Mouse (Mus musculus) midbrain, embryonic 10.5 days (tissue): ENCODE measurements around the gene Nppb. TPM values are rescaled to one million over a fixed set of nuclear protein-coding genes. Genes with fewer than 3 reads are reported as not detected.

Experiments used
- DNase-seq: peaks from one replicate; pipeline ENCODE4 v3.0.0-alpha.2; 2017; ENCODE audit warnings: low spot score
- H3K27ac ChIP-seq: fragments of 300-500 bp; sonication (generic); replicated peaks from 2 replicates; pipeline ENCODE4 v1.5.1; 2016; ENCODE audit warnings: mild to moderate bottlenecking
- H3K27me3 ChIP-seq: fragments of 300-500 bp; sonication (generic); 2 replicates; pipeline ENCODE4 v1.6.1; 2016; ENCODE audit warnings: low read depth, mild to moderate bottlenecking; ENCODE audit not compliant: poor library complexity, severe bottlenecking
- H3K36me3 ChIP-seq: fragments of 300-500 bp; sonication (generic); 2 replicates; pipeline ENCODE4 v1.6.1; 2016; ENCODE audit warnings: mild to moderate bottlenecking, moderate library complexity
- H3K4me1 ChIP-seq: fragments of 300-500 bp; sonication (generic); 2 replicates; pipeline ENCODE4 v1.6.1; 2016
- H3K4me3 ChIP-seq: fragments of 300-500 bp; sonication (generic); 2 replicates; pipeline ENCODE4 v1.5.1; 2016; ENCODE audit warnings: mild to moderate bottlenecking, moderate library complexity
- H3K9me3 ChIP-seq: fragments of 300-500 bp; sonication (generic); replicated peaks from 2 replicates; pipeline ENCODE4 v1.6.1; 2016; ENCODE audit warnings: mild to moderate bottlenecking
- WGBS: fragments of 180-500 bp; shearing (Covaris S2); methylation state at CpG from one replicate; pipeline ENCODE4 v1.1.7; 2016; 5-methylcytosine and 5-hydroxymethylcytosine counted together
- polyA plus RNA-seq: library from polyadenylated mRNA; unstranded; fragments of >200 nt; fragmentation: Nextera tagmentation; extraction: Ambion mirVana; gene quantifications from 2 replicates; pipeline ENCODE4 v1.2.1, GENCODE M21; 2016

Nppb gene
- polyA plus RNA-seq: not detected in 2 replicates

GRCm38 (mm10) chr4:147985205-147986132 is at the start of gene Nppb:
Gene Nppb, plus strand, starts transcription at chr4:147985788.
- WGBS: 39% methylated on average over 20 of the region's 20 CpGs
- no peak within 1 kb of the TSS for H3K4me3 ChIP-seq
- DNase-seq: peak; percentile 34
- no peaks in the 10 kb centered on the region for H3K36me3 ChIP-seq
- peaks cover 7% of the 10 kb centered on the region for H3K4me1 ChIP-seq
- H3K27ac ChIP-seq: no peak within 1 kb of the TSS
- H3K9me3 ChIP-seq: no peaks in the 10 kb centered on the region
- no peaks in the 10 kb centered on the region for H3K27me3 ChIP-seq

GRCm38 (mm10) chr4:147935904-147936303 is 49.7 kb upstream of the Nppb start:
- Histone ChIP-seq H3K9me3 (no peaks in the 10 kb centered on the region), H3K4me3 (peak overlapping the region; percentile 64), H3K27me3 (peaks cover 11% of the 10 kb centered on the region; the same call in 1 of the 2 replicates), H3K36me3 (peaks cover 5% of the 10 kb centered on the region; the same call in 1 of the 2 replicates), H3K27ac (peak overlapping the region; percentile 79; the same call in 1 of the 2 replicates), H3K4me1 (peaks cover 28% of the 10 kb centered on the region)
- DNase-seq: no peak
- WGBS: 22% methylated on average over 9 of the region's 9 CpGs

- peaks cover 11% of the 10 kb centered on the region; the same call in 1 of the 2 replicates for H3K27me3 ChIP-seq
- H3K4me3 ChIP-seq: peak within 1 kb of the TSS; percentile 64
- no peaks in the 10 kb centered on the region for H3K9me3 ChIP-seq
- peak; percentile 77 for DNase-seq
- peak within 1 kb of the TSS; percentile 79 for H3K27ac ChIP-seq
- under 1% methylated on average over 51 of the region's 51 CpGs for WGBS
- no peaks in the 10 kb centered on the region for H3K36me3 ChIP-seq
- peaks cover 33% of the 10 kb centered on the region for H3K4me1 ChIP-seq
Observed at GRCm38 (mm10) chr4:147936331-147936954, 49.1 kb upstream of the Nppb start, which contains the start of gene Plod1. Gene Plod1, minus strand, starts transcription at chr4:147936767.

GRCm38 (mm10) chr4:147937021-147937420 is 48.6 kb upstream of the Nppb start:
- Histone ChIP-seq H3K9me3 (no peaks in the 10 kb centered on the region), H3K27me3 (peaks cover 11% of the 10 kb centered on the region; the same call in 1 of the 2 replicates), H3K4me3 (peak overlapping the region; percentile 64), H3K4me1 (peaks cover 38% of the 10 kb centered on the region), H3K36me3 (no peaks in the 10 kb centered on the region), H3K27ac (peak overlapping the region; percentile 79)
- no peak for DNase-seq
- 43% methylated on average over 3 of the region's 3 CpGs for WGBS

GRCm38 (mm10) chr4:147937486-147937885 is 48.1 kb upstream of the Nppb start:
- Histone ChIP-seq H3K4me3 (no peak overlapping the region), H3K9me3 (no peaks in the 10 kb centered on the region), H3K36me3 (no peaks in the 10 kb centered on the region), H3K27ac (no peak overlapping the region), H3K27me3 (peaks cover 11% of the 10 kb centered on the region; the same call in 1 of the 2 replicates), H3K4me1 (peaks cover 43% of the 10 kb centered on the region)
- no peak for DNase-seq
- 48% methylated on average over 5 of the region's 5 CpGs for WGBS

- Histone ChIP-seq H3K4me3 (no peak overlapping the region), H3K4me1 (peaks cover 52% of the 10 kb centered on the region), H3K36me3 (peaks cover 7% of the 10 kb centered on the region; the same call in 1 of the 2 replicates), H3K27ac (no peak overlapping the region), H3K9me3 (no peaks in the 10 kb centered on the region), H3K27me3 (peaks cover 11% of the 10 kb centered on the region; the same call in 1 of the 2 replicates)
- DNase-seq: no peak
- 79% methylated on average over 14 of the region's 14 CpGs for WGBS
Observed at GRCm38 (mm10) chr4:147938148-147939096, 47.2 kb upstream of the Nppb start.

- Histone ChIP-seq H3K27me3 (peaks cover 11% of the 10 kb centered on the region; the same call in 1 of the 2 replicates), H3K36me3 (peaks cover 24% of the 10 kb centered on the region), H3K27ac (peak overlapping the region; percentile 50; the same call in 1 of the 2 replicates), H3K9me3 (no peaks in the 10 kb centered on the region), H3K4me1 (peaks cover 54% of the 10 kb centered on the region), H3K4me3 (peak overlapping the region; percentile 99)
- 58% methylated on average over 9 of the region's 9 CpGs for WGBS
- no peak for DNase-seq
Observed at GRCm38 (mm10) chr4:147940111-147940510, 45.5 kb upstream of the Nppb start.

- Histone ChIP-seq H3K4me1 (peaks cover 54% of the 10 kb centered on the region), H3K36me3 (peaks cover 29% of the 10 kb centered on the region), H3K4me3 (peak within 1 kb of the TSS; percentile 99), H3K27ac (peak within 1 kb of the TSS; percentile 82), H3K9me3 (no peaks in the 10 kb centered on the region), H3K27me3 (peaks cover 11% of the 10 kb centered on the region; the same call in 1 of the 2 replicates)
- WGBS: 3% methylated on average over 35 of the region's 35 CpGs
- DNase-seq: peak; percentile 92
Observed at GRCm38 (mm10) chr4:147940576-147941044, 45.0 kb upstream of the Nppb start, which contains the start of gene 2510039O18Rik. Gene 2510039O18Rik, plus strand, starts transcription at chr4:147940895.

GRCm38 (mm10) chr4:147941045-147942020 is 44.3 kb upstream of the Nppb start:
- H3K4me3 ChIP-seq: peak overlapping the region; percentile 99
- 7% methylated on average over 88 of the region's 88 CpGs for WGBS
- DNase-seq: peak; percentile 40
- peaks cover 36% of the 10 kb centered on the region for H3K36me3 ChIP-seq
- H3K9me3 ChIP-seq: no peaks in the 10 kb centered on the region
- peaks cover 48% of the 10 kb centered on the region for H3K4me1 ChIP-seq
- peaks cover 11% of the 10 kb centered on the region; the same call in 1 of the 2 replicates for H3K27me3 ChIP-seq
- H3K27ac ChIP-seq: peak overlapping the region; percentile 82

- 92% methylated on average over 1 of the region's 1 CpGs for WGBS
- Histone ChIP-seq H3K27ac (no peak overlapping the region), H3K9me3 (no peaks in the 10 kb centered on the region), H3K4me1 (peaks cover 38% of the 10 kb centered on the region), H3K4me3 (no peak overlapping the region), H3K27me3 (peaks cover 2% of the 10 kb centered on the region; the same call in 1 of the 2 replicates), H3K36me3 (peaks cover 53% of the 10 kb centered on the region)
- DNase-seq: no peak
Observed at GRCm38 (mm10) chr4:147943005-147943404, 42.6 kb upstream of the Nppb start.

GRCm38 (mm10) chr4:147947511-147947910 is 38.1 kb upstream of the Nppb start:
- WGBS: 39% methylated on average over 2 of the region's 2 CpGs

More at GRCm38 (mm10) chr4:147947511-147947910, 38.1 kb upstream of the Nppb start:
- no peak for DNase-seq
- H3K9me3 ChIP-seq: no peaks in the 10 kb centered on the region
- H3K27me3 ChIP-seq: no peaks in the 10 kb centered on the region
- H3K36me3 ChIP-seq: peaks cover 61% of the 10 kb centered on the region
- H3K27ac ChIP-seq: no peak overlapping the region
- peaks cover 11% of the 10 kb centered on the region for H3K4me1 ChIP-seq
- H3K4me3 ChIP-seq: no peak overlapping the region
